Mouse (Mus musculus): ENCODE results near the gene Btbd35f28.
"Not testable (repeated sequence)": the region's sequence is repeated elsewhere in the genome, so short reads cannot be mapped to it uniquely, and the experiment has no call there.

The Btbd35f28 gene

GRCm38 (mm10) chrX:4196276-4196675 is at the start of gene Btbd35f28:
Gene Btbd35f28, plus strand, starts transcription at chrX:4196576.
- DNase-seq (ENCODE audit: low spot score) = not testable (repeated sequence)
